Mouse (Mus musculus): ENCODE data around the gene Crybb3.

Gene Crybb3

DNA sequence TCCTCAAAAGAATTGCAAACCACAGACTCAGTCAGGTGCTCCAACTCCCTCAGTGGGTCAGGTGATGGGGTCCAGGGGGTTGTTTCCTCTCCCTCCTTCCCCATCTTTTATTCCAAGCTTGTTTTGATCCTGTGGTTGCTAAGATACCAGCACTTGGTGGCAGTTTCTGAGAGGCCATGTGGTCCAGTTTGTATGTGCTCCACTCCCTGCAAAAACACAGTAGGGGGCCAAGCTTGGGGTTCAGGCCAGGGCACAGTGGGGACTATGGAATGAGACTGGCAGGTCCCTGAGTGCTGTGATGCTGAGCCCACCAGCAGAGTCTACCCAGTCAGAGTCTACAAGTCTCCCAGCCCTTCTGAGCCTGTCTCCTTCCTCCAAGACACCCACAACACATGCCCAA lies 31.5 kb downstream of the Crybb3 start:
- DNase-seq (ENCODE audit: low spot score in 2 of 2) = no peak

DNA sequence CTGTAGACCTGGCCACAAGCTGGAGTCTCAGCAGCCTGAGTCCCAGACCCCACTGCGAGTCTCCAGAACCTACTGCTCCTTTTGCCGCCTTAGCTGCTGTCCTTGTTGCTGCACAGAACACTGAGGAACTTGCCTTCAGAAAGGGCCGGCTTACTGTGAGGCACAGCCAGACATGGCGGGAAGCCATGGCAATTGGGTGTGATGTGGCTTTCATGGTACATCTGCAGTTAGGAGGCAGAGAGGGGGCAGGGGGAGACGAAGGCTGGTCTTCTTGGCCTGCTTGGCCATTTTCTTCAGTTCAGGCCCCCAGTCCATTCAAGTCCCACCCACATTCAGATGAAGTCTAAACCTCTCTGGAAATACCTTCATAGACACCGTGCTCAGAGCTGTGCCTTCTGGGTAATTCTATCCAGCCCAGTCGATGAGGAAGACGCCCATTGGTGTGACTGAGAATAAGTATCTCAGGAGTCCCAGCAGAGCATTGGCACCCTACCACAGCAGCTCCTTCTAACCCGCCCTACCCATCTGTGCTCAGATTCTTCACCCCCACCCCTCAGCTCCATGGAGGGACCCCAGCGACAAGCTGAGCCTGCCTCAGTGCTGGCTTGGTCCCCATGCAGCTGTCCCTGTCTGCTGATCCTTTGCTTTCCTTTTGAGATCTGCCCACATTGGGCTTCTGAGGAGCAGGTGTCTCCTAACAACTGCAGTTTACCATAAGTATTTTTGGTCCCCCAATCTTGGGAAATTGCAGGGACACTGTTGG lies 35.7 kb downstream of the Crybb3 start:
- no peak for DNase-seq (ENCODE audit: low spot score in 2 of 2)

DNA sequence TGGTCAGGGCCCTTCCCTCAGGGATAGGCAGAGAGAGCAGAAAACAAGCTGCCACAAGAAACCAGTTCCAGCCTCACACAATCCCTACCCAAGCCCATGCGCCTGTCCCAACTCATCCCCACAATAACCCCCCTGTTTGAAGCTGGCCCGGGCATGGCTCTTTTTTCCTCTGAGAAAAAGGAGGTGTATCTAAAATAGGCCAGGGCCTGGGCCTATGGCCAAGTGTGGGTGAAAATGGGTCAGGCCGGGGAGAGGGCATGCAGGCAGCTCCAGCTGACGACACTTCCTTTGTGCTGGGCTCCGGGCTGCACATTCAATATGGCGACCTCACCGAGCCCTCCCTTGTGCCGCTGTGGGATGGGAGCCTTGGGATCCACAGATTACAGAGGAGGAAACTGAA lies 37.9 kb downstream of the Crybb3 start:
- peak; percentile 19 to 42 for DNase-seq (ENCODE audit: low spot score in 2 of 2)

DNA sequence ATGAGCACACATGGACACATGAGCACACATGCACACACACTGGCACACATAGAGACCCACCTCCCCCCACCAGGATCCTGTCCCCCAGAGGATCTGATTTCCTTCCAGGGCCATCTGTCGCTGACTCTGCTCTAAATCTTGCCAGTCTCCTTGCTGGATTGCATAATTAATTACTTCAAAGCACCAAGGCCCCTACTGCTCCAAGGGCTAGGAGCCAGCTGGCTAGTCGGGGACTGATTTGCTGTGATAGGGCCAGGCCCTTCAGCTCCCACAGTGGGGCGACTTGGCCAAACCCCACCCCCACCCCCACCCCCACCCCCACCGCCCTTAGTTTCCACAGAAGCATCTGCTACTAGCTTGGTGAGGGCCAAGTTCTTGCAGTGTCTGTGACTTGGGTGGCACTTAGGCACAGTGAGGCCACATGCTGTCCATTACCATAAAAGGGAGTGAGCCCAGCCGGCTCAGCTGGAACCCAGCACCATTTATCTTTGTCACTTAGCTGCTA lies 39.8 kb downstream of the Crybb3 start:
- DNase-seq (ENCODE audit: low spot score in 2 of 2) = peak; percentile 29 to 36

DNA sequence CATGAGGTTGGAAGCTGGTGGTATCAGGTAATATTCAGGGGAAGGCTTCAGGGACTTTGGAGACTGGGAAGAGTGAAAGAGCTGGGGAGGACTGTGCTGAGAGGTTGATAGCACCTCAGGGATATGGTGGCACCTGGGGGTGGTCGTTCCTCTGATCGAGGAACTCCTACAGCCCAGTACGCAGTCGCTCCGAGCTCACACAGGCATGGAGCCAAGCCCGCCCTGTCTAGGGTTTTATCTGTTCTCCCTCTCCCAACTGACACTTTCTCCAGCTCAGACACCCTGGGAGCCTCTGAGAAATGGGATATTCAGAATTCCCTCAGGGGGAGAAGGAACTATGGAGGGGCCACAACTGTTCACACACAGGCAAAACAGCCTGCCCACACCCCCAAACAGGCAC lies 40.6 kb downstream of the Crybb3 start:
- DNase-seq (ENCODE audit: low spot score in 2 of 2) = no peak

DNA sequence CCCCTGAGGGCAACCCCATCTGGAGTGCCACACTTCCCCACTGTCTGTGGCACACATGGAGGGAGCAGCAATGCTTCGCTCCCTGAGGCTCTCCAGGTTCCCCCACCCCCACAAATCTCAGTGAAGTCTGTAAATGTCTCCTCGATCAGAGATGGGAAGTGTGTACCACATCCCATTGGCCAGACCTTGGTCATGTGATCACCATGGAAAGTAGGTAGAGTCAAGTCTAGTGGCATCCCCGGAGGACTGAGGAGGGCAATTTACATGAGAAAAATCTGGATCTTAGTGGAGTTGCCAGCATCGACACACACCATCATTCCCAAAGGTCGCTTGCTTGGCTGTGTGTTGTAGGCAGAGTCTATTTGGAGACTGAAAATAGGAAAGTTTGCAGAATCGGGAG lies 42.8 kb downstream of the Crybb3 start:
- DNase-seq (ENCODE audit: low spot score in 2 of 2) = no peak

DNA sequence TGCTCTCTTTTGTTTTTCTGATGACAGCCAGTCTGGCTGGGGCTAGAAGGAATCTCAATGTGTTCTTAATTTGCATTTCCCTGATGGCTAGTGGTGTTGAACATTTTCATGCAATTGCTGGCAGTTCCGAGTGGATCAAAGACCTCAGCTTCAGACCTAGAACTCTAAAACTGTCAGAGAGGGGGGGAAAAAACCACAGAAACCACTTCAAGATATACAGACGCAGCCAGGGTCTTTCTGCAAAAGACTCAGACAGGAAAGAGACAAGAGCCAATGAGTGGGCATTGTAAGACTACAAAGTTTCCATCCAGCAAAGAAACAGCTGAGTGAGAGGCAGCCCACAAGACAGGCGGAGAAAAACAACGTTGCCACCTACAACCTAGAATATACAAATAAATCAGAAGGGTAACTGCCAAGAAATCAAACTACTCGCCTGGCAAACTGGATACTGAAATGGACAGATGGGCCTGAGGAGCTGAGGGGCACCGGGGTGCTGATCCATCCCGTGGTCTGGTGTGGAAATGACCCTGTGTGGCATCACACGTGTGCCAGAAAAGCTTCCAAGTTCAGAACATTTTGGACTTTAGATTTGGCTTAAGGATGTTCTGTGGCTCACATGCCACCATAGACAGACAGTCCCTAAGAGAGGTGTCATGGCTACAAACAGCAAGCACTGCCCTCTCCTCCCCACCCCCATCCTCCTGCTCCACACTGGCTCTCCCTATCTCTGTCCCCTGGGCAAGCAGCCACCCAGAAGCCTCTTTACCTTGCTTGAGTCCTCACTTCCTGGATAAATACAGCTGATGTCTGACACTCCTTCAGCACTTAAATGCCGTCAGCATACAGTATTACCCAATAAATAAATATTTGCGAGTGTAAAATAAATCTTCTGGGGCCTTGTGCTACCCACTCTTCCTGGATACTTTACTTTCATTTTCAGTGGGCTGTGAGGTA lies 46.0 kb downstream of the Crybb3 start:
- DNase-seq (ENCODE audit: low spot score in 2 of 2) = no peak

DNA sequence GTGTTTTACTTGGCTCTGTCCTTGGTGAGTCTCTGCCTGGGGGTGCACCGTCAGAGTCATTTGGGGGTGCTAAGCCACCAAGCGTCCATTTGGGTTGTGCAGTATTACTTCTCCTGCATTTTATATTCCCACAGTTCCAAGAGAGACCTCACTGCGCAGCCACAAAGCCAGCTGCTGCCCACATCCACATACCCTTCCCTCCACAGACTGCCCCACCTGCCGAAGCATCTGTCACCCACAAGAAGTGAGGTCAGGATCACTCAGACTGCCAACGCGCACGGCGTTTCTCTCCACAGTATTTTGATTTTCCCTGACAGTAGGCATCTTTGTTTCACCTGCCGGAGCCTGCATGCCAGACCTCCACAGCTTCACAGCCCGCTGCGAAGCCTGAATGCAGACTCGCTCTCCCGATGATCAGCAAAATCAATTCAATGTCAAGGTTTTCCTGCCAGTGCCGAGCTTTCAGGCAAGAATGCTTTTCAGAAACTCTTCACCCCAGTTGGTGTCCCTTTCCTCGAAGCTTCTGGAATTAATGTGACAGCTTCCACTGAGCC lies 50.1 kb downstream of the Crybb3 start:
- DNase-seq (ENCODE audit: low spot score in 2 of 2) = no peak

DNA sequence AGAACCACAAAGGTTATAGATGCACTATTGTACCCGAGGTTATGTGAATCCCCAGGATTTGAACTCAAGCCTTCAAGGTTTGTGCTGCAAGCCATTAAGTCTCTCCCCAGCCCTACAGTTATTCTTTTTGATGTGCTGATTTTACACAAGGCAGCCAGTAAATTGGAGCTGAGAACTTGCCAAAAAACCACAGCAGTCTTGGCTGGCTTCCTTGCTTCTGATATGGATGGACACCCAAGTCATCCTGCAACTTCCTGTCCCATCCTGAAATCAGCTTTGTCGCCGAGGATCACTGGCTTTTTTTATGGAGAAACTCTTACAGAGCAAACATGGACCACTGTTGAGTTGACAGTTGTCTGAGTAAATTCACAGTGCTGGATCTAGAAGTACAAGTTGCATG lies 51.3 kb downstream of the Crybb3 start:
- DNase-seq (ENCODE audit: low spot score in 2 of 2) = no peak

DNA sequence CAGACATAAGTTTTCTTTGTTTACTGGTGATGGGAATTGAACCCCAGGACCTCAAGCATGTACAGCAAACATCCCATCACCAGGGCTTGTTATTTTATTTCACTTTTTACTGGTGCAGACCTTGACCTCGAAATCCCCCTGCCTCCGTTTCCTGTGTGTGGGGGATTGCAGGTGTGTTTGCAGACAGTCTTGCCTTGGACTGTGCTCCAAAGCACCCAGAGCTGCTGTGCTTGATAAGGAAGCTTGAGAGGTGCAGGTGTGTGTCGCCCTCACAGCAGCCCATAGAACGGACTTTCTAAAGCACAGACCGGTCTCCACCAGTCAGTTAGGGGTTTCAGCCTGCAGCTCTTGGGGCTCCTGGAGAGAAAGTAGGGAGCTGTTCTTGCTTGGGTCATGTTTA lies 54.7 kb downstream of the Crybb3 start:
- no peak for DNase-seq (ENCODE audit: low spot score in 2 of 2)

Measured in heart, adult 9 months (tissue).